Mouse (Mus musculus) kidney, postnatal 36 days (tissue): Measurements from ENCODE around the gene Axl.
A peak's percentile ranks its signal among the peaks of the same experiment; 100 is the strongest.
"Not testable (repeated sequence)": the region's sequence is repeated elsewhere in the genome, so short reads cannot be mapped to it uniquely, and the experiment has no call there.

Experiments
- DNase-seq, 2 experiments: peaks; one replicate each; pipeline ENCODE4 v3.0.0; 2021 to 2022; ENCODE audit warnings: mixed read lengths in 2 of 2

Gene Axl

GRCm38 (mm10) chr7:25793679-25794078, 5.2 kb upstream of the Axl start:
- DNase-seq, result peak; percentile 55 to 69

GRCm38 (mm10) chr7:25792966-25793365, 4.5 kb upstream of the Axl start:
- DNase-seq, result not testable (repeated sequence)

GRCm38 (mm10) chr7:25790615-25791014, 2.1 kb upstream of the Axl start:
- no peak for DNase-seq

GRCm38 (mm10) chr7:25789129-25789440, 580 bp upstream of the Axl start:
- DNase-seq, result no peak

GRCm38 (mm10) chr7:25787456-25788219, 867 bp downstream of the Axl start:
- DNase-seq, result no peak

GRCm38 (mm10) chr7:25786974-25787373, 1.5 kb downstream of the Axl start:
- DNase-seq, result no peak

- DNase-seq, result no peak
Measured at GRCm38 (mm10) chr7:25785752-25786151, 2.8 kb downstream of the Axl start.

- DNase-seq, result no peak
Measured at GRCm38 (mm10) chr7:25784808-25785207, 3.7 kb downstream of the Axl start.

- no peak for DNase-seq
Measured at GRCm38 (mm10) chr7:25783746-25784145, 4.8 kb downstream of the Axl start.

GRCm38 (mm10) chr7:25782744-25783143, 5.8 kb downstream of the Axl start:
- DNase-seq, result no peak

GRCm38 (mm10) chr7:25781937-25782610, 6.4 kb downstream of the Axl start:
- no peak for DNase-seq

GRCm38 (mm10) chr7:25781321-25781936, 7.1 kb downstream of the Axl start:
- peak; percentile 35 to 49 for DNase-seq

- DNase-seq, result no peak
Measured at GRCm38 (mm10) chr7:25780753-25781152, 7.8 kb downstream of the Axl start.

- DNase-seq, result no peak
Measured at GRCm38 (mm10) chr7:25780021-25780420, 8.5 kb downstream of the Axl start.

GRCm38 (mm10) chr7:25768229-25768628, 20.3 kb downstream of the Axl start:
- DNase-seq, result no peak

GRCm38 (mm10) chr7:25766108-25766507, 22.4 kb downstream of the Axl start:
- DNase-seq, result no peak

- peak; percentile 24 to 43 for DNase-seq
Measured at GRCm38 (mm10) chr7:25764221-25764620, 24.3 kb downstream of the Axl start.

GRCm38 (mm10) chr7:25763678-25764077, 24.8 kb downstream of the Axl start:
- DNase-seq, result peak; percentile 39 to 61

GRCm38 (mm10) chr7:25761354-25761753, 27.2 kb downstream of the Axl start:
- DNase-seq, result peak; percentile 19 to 37

- peak; percentile 95 to 98 for DNase-seq
Measured at GRCm38 (mm10) chr7:25756011-25756410, 32.5 kb downstream of the Axl start.

GRCm38 (mm10) chr7:25755468-25755833, 33.1 kb downstream of the Axl start:
- DNase-seq, result peak; percentile 58 to 65

- DNase-seq, result peak; percentile 99
Measured at GRCm38 (mm10) chr7:25754738-25755467, 33.6 kb downstream of the Axl start, which contains the start of gene Hnrnpul1. Gene Hnrnpul1, minus strand, starts transcription at chr7:25754757.

- DNase-seq, result no peak
Measured at GRCm38 (mm10) chr7:25754439-25754737, 34.1 kb downstream of the Axl start.
